Comparison of ENCODE assay signal across 18 mouse cellular contexts in genomic region chr2:124930719-124931118, GRCm38 (mm10).
"Had no signal": no experiment of that assay in that cellular context is flagged by ENCODE, and none has a peak within 500 bp of the region (broad histone marks: within the 10 kb centered on the region; RNA-seq: fewer than 3 reads in every experiment).

No protein-coding gene starts in this region.

- DNase-seq: kidney, adult 2 months; kidney, postnatal 14 days; layer of hippocampus, postnatal 36 days; lung, embryonic 14.5 days; lung, postnatal 10 days; lung, postnatal 4 days; right cerebral cortex, adult 18-20 months; right cerebral cortex, postnatal 4 days; spleen, adult 18-20 months; thymus, adult 2 months; thymus, postnatal 25 days had no signal

- ATAC-seq: intestine, embryonic 16.5 days; liver, embryonic 12.5 days had no signal

- H3K4me1 ChIP-seq: kidney, embryonic 15.5 days; limb, embryonic 15.5 days; liver, embryonic 12.5 days; midbrain, embryonic 12.5 days; neural tube, embryonic 15.5 days had no signal

- H3K27ac ChIP-seq: kidney, embryonic 15.5 days; limb, embryonic 15.5 days; liver, embryonic 12.5 days; midbrain, embryonic 12.5 days; neural tube, embryonic 15.5 days had no signal

- H3K9ac ChIP-seq: kidney, embryonic 15.5 days; limb, embryonic 15.5 days; liver, embryonic 12.5 days; lung, embryonic 14.5 days; midbrain, embryonic 12.5 days; neural tube, embryonic 15.5 days had no signal

- H3K4me2 ChIP-seq: kidney, embryonic 15.5 days; limb, embryonic 15.5 days; liver, embryonic 12.5 days; lung, embryonic 14.5 days; midbrain, embryonic 12.5 days; neural tube, embryonic 15.5 days had no signal

- H3K4me3 ChIP-seq: kidney, embryonic 15.5 days; limb, embryonic 15.5 days; liver, embryonic 12.5 days; midbrain, embryonic 12.5 days; myocyte; neural tube, embryonic 15.5 days had no signal

- H3K27me3 ChIP-seq: kidney, embryonic 15.5 days; limb, embryonic 15.5 days; liver, embryonic 12.5 days; neural tube, embryonic 15.5 days had no signal

- H3K36me3 ChIP-seq: kidney, embryonic 15.5 days; limb, embryonic 15.5 days; liver, embryonic 12.5 days; midbrain, embryonic 12.5 days; neural tube, embryonic 15.5 days had no signal

- H3K9me3 ChIP-seq: kidney, embryonic 15.5 days; limb, embryonic 15.5 days; liver, embryonic 12.5 days; midbrain, embryonic 12.5 days; neural tube, embryonic 15.5 days had no signal
